Mouse (Mus musculus): ENCODE data around the gene Selenbp2.
A peak's percentile ranks its signal among the peaks of the same experiment; 100 is the strongest.
"Not testable (repeated sequence)": the region's sequence is repeated elsewhere in the genome, so short reads cannot be mapped to it uniquely, and the experiment has no call there.

Gene Selenbp2

DNA sequence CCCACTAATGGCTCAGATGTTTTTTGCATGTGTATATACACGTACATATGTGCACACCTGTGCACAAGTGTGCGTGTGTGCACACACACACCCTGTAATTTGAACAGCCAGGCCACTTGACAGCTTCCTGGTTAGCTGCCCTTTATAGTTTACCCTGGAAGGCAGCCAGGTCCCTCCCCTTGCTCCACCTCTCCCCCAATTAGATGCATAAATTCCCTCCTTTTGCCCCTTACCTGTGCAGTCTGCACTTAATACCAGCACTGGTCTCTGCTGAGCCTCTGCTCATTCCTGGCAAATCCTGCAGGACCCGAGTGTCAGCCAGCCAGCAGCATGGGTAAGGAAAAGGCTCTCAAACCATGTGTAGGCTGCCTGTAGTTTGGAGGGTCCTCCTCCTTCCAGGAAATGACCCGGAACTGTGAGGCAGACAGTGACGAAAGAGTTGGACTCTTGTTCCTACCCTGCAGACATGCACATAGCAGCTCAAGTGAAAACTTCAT lies at the start of gene Selenbp2:
Selenbp2 (plus strand) TSS at position 228 of the 497 bp plus-strand sequence.
- DNase-seq, result no peak

DNA sequence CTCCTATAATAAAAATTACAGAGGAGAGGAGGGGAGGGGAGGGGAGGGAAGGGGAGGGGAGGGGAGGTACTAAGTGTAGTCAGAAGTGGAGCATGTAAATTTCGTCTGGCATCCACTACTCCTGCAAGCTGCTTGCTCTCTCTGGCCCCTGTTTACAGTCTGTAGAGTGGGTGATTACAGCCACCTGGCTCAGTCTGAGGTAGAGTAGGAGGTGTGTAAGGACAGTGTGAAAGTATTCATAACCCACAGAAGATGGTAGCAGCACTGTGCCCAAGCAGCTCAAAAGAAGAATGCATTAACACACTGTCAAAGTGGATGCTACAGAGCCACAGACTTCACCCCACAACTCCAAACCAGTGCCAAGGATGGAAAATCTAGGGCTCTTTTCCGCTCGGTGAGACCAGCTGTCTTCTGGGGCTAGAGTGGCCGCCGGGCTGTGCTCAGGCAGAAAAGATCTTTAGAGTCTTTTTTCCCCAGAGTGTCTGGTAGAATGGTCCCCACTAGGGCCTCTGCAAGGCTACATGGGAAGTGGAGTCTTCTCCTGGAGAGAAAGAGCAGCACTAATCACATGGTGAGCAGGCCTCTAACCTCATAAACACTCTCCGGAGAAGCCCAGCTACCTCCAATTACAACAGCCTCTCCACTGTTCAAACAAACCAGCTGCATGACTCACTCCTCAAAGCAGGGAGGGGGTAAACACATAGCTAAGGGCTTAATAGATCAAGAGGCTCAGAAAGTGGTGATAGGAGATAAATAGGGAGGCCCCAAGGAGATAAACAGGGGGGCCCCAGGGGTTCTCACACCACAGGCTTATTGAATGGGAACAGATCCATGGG lies 44.4 kb upstream of the Selenbp2 start:
- no peak for DNase-seq

- DNase-seq, result no peak
Observed at GRCm38 (mm10) chr3:94650409-94650808, 42.9 kb upstream of the Selenbp2 start.

DNA sequence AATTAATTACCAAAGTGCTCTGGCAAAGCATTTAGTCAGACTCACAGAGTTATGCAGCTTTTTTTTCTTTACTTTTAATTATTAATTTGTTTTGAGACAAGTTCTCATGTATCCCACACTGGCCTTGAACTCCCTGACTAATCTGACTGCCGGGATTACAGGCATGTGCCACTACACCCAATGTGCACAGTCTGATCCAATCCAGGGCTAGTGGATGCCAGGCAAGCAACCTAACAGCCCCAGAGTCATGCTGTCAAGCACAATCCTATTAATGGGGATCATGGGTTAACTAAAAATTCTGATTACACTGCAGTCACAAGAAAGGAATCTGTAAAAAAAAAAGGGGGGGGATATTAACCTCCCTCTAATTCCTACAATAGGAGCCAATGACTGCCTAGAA lies 39.4 kb upstream of the Selenbp2 start:
- DNase-seq, result not testable (repeated sequence)

- not testable (repeated sequence) for DNase-seq
Observed at GRCm38 (mm10) chr3:94657852-94658739, 35.3 kb upstream of the Selenbp2 start.

GRCm38 (mm10) chr3:94658740-94659095 lies 34.6 kb upstream of the Selenbp2 start, which contains the start of gene Tuft1:
TSS of gene Tuft1 (minus strand) at chr3:94658872.
- DNase-seq, result peak; percentile 78

GRCm38 (mm10) chr3:94659142-94659748 lies 34.1 kb upstream of the Selenbp2 start:
- peak; percentile 41 for DNase-seq

GRCm38 (mm10) chr3:94660841-94661240 lies 32.5 kb upstream of the Selenbp2 start:
- not testable (repeated sequence) for DNase-seq

DNA sequence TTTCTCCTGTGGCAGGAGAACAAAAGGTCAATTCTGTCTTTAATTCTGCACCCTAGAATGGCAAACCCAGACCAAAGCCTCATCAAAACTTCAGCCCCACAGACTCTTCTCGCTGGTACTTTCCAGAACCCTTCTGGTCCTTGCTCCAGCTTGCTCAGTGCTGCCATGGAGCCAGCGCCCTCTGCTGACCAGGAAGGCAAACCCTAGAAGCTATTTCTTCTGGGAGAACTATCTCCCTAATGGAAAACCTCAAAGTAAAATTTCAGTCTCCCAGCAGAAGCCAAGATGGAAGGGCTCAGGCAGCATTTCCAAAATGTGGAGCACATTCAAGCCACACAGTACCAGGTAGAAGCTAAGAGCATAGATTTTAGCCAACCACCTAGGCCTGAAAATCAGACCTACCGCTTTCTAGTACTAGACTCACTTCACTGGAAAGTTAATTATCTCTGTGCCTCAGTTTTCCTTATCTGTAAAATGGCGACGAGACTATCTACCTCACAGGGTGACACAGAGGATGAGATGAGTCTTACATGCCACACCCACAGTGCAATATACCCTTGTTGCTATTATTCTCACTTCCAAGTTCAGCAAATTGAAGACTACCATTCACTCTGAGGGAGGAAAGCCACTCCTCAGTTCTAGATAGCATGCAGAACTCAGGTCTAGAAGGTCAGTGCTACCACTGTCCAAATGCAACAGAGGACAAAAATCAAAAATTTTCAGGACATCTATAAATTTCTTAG lies 28.1 kb upstream of the Selenbp2 start:
- DNase-seq, result not testable (repeated sequence)

DNA sequence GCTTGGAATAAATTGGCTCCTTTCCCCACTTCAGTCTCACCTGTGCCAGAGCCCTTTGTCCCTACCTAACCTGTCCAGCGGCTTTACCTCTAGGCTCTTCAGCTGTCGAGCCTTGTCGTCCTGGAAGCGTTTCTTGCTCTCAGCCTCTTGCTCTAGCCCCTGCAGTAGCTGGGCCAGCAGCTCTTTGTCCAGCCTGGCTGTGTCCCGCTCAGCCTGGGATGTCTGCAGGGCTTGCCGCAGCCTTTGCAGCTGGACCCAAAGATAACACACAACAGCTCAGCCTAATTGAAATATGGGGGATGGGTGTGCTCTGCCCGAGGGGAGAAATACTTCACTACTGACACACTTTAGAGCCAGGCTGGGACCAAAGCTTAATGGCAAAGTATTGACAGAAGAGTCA lies 27.5 kb upstream of the Selenbp2 start:
- DNase-seq, result not testable (repeated sequence)

DNA sequence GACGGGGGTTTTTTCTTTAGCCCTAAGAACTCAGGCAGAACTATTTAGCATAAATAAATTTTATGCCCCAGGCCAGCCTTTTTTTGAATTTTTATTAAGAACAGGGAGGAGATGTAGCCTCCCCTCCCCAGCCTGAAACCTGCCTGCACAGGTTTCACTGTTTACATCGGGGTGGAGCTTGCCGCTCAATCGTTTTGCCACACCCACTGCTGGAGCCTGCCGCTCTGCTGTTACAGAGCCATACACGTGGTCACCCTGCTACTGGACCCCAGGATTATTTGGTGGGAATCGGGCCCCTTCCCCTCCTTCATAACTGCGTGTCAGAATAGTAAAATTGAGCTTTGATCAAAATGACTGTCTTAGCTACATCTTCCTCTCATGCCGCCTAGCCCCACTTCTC lies 18.3 kb upstream of the Selenbp2 start:
- not testable (repeated sequence) for DNase-seq

GRCm38 (mm10) chr3:94679351-94679841 lies 14.0 kb upstream of the Selenbp2 start:
- no peak for DNase-seq

DNA sequence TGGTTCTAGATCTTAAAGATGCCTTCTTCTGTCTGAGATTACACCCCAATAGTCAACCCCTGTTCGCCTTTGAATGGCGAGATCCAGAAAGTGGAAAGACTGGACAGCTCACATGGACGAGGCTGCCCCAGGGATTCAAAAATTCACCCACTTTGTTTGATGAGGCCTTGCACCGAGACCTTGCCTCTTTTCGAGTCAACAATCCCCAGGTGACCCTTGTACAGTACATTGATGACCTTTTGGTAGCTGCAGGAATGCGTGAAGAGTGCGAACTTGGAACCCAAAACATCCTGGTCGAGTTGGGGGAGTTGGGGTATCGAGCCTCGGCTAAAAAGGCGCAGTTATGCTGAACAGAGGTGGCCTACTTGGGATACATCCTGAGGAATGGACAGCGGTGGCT lies 13.3 kb upstream of the Selenbp2 start:
- DNase-seq, result not testable (repeated sequence)

DNA sequence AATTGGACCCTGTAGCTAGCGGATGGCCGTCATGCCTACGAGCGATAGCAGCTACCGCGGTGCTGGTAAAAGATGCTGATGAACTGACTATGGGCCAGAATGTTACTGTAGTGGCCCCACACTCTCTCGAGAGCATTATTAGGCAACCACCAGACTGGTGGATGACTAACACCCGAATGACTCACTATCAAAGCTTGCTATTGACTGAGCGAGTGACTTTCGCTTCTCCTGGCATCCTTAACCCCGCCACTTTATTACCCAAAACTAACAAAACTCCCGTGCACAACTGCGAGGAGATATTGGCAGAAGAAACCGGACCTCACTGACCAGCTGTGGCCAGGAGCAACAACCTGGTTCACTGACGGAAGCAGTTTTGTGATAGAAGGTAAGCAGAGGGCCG lies 12.6 kb upstream of the Selenbp2 start:
- DNase-seq, result no peak

GRCm38 (mm10) chr3:94683646-94684045 lies 9.7 kb upstream of the Selenbp2 start:
- DNase-seq, result no peak

- DNase-seq, result not testable (repeated sequence)
Observed at GRCm38 (mm10) chr3:94685989-94686772, 7.2 kb upstream of the Selenbp2 start.

DNA sequence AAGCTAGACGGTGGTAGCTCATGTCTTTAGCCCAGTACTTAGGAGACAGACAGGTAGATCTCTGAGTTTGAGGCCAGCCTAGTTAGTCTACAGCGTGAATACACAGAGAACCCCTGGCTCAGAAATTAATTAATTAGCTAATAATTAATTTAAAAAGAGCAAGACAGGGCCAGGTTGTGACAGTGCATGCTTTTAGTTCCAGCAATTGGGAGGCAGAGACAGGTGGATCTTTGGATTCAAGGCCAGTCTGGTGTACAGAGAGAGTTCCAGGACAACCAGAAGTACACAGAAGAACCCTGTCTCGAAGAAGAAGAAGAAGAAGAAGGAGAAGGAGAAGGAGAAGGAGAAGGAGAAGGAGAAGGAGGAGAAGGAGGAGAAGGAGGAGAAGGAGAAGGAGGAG lies 4.7 kb upstream of the Selenbp2 start:
- not testable (repeated sequence) for DNase-seq

DNA sequence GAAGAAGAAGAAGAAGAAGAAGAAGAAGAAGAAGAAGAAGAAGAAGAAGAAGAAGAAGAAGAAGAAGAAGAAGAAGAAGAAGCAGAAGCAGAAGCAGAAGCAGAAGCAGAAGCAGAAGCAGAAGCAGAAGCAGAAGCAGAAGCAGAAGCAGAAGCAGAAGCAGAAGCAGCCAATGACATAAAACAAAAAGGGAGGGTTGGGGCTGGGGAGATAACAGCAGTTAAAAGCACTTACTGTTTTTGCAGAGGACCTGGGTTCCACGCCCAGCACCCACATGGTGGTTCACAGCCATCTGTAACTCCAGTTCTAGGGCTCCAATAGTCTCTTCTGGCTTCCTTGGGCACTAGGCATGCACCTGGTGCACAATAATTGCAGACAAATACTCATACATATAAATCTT lies 4.2 kb upstream of the Selenbp2 start:
- DNase-seq, result not testable (repeated sequence)

DNA sequence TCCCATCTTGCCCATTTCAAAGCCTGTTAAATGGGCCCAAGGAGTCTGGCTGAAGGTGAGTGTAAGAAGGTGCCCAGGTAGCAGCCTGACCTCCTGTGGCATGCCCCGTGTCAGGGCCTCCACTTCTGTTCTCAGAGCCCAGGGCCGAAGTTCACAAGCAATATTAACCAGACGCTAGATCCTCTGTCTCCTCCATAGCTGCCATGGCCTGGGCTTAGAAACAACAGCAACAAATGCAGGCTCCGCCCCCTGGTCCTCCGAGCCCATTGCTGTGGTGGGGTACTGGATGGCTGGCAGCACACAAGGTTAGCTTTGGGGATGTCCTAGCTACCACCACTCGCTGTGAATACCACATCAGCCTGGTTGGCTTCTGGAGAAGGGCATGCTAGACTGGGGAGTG lies 3.2 kb upstream of the Selenbp2 start:
- DNase-seq, result not testable (repeated sequence)

DNA sequence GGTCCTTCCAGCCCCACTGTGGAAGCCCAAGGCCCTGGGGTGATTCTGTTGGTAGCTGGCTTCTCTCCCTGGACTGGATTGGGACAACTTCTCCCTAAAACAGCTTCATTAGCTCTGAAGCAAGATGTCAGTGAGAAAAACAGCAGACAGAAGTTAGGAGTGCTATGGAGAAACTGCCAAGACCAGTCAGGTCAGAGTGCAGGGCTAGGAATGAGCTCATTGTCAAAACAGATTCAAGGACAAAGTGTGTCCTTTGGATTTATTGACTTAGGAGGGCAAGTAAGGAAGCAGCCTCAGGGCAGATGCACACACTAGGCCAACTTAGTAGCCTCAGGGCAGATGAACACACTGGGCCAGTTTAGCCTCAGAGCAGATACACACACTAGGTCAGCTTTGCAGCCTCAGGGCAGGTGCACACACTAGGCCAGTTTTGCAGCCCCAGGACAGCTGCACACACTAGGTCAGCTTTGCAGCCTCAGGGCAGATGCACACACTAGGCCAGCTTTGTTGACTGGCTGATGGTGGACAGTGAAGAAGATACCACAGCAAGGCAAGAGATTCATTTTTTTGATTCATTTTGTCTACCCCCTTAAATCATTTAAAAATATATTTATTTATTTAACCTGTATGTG lies 2.6 kb upstream of the Selenbp2 start:
- no peak for DNase-seq

GRCm38 (mm10) chr3:94691694-94692093 lies 1.7 kb upstream of the Selenbp2 start:
- not testable (repeated sequence) for DNase-seq

All from cerebellum, adult 9-10 months (tissue).